Mouse (Mus musculus) midbrain, embryonic 13.5 days (tissue): ENCODE measurements around the gene Epx. TPM values are rescaled to one million over a fixed set of nuclear protein-coding genes. Genes with fewer than 3 reads are reported as not detected.

ENCODE experiments used
- ATAC-seq: fragments of 200-750 bp; cut with Nextera tagmentation; 2 replicates; pipeline ENCODE4 v1.8.0; 2017; ENCODE audit warnings: mild to moderate bottlenecking, moderate TSS enrichment, moderate library complexity
- H3K27ac ChIP-seq: fragments of 300-500 bp; sonication (generic); 2 replicates; pipeline ENCODE4 v1.5.1; 2015; ENCODE audit warnings: inconsistent platforms, mild to moderate bottlenecking, moderate library complexity
- H3K27me3 ChIP-seq: fragments of 300-500 bp; sonication (generic); 2 replicates; pipeline ENCODE4 v1.6.1; 2015; ENCODE audit warnings: mild to moderate bottlenecking, inconsistent platforms
- H3K36me3 ChIP-seq: fragments of 300-500 bp; sonication (generic); 2 replicates; pipeline ENCODE4 v1.6.1; 2015; ENCODE audit warnings: mild to moderate bottlenecking, inconsistent platforms
- H3K4me1 ChIP-seq: fragments of 300-500 bp; sonication (generic); replicated peaks from 2 replicates; pipeline ENCODE4 v1.6.1; 2015; ENCODE audit warnings: inconsistent platforms
- H3K4me2 ChIP-seq: fragments of 300-500 bp; sonication (generic); replicated peaks from 2 replicates; pipeline ENCODE4 v1.6.1; 2015; ENCODE audit warnings: moderate library complexity, mild to moderate bottlenecking, inconsistent platforms
- H3K4me3 ChIP-seq: fragments of 300-500 bp; sonication (generic); replicated peaks from 2 replicates; pipeline ENCODE4 v1.5.1; 2015; ENCODE audit warnings: mild to moderate bottlenecking, inconsistent platforms
- H3K9ac ChIP-seq: fragments of 300-500 bp; sonication (generic); replicated peaks from 2 replicates; pipeline ENCODE4 v1.6.1; 2015; ENCODE audit warnings: mild to moderate bottlenecking, inconsistent platforms
- H3K9me3 ChIP-seq: fragments of 300-500 bp; sonication (generic); 2 replicates; pipeline ENCODE4 v1.6.1; 2016; ENCODE audit warnings: mild to moderate bottlenecking, inconsistent platforms
- WGBS: fragments of 180-500 bp; shearing (Covaris S2); methylation state at CpG from one replicate; pipeline ENCODE4 v1.1.7; 2015; 5-methylcytosine and 5-hydroxymethylcytosine counted together
- polyA plus RNA-seq: library from polyadenylated mRNA; unstranded; fragments of >200 nt; fragmentation: Nextera tagmentation; extraction: Ambion mirVana; gene quantifications from 2 replicates; pipeline ENCODE4 v1.2.1, GENCODE M21; 2015

The Epx gene
- polyA plus RNA-seq, 1 experiment from 2014 or later = 0.16 TPM

DNA sequence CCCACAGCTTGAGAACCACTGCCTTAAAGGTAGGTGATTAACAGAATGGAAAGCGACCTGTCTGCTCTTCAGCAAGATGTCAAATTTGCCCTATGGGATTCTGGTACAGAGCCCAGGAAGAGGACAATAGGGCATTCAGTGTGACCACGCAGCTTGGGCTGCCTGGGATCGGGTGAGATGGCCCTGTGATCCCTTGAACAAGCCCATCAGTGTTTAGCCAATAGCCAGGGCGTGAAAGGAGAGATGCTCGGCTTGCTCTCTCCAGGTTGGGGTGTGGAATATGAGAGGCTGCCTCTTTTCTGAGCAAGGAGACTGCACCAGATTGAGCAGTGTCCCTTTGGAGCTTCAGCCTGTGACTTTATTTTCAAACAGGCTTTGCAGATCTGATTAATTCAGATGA is 53.8 kb downstream of the Epx start:
- WGBS = 41% methylated on average over 5 of the region's 5 CpGs
- H3K9ac ChIP-seq = no peak overlapping the region
- no peaks in the 10 kb centered on the region for H3K36me3 ChIP-seq
- H3K27me3 ChIP-seq = 0 out of 2 replicates have a peak, but pooled peaks cover 3% of the 10 kb centered on the region
- peaks cover 10% of the 10 kb centered on the region for H3K4me1 ChIP-seq
- H3K4me2 ChIP-seq = no peak overlapping the region
- ATAC-seq = no peak
- H3K9me3 ChIP-seq = no peaks in the 10 kb centered on the region
- H3K4me3 ChIP-seq = no peak overlapping the region
- H3K27ac ChIP-seq = no peak overlapping the region

DNA sequence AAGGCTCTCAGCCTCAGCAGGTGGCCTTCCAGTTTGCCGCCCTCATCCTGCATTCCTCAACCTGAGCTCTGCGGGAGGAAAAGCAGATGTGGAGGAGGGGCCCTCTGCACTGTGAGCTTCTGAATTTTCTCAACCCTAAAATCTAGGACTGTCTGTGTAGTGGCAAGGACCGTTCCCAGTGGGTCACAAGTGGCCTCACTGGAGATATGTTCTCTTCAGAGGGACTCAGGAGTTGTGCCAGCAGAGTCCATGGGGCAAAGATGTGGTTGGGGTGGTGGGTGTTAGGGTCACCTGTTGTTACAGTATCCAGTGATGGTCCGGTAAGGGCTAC is 57.9 kb downstream of the Epx start:
- no peaks in the 10 kb centered on the region for H3K9me3 ChIP-seq
- WGBS = 35% methylated on average over 4 of the region's 4 CpGs

DNA sequence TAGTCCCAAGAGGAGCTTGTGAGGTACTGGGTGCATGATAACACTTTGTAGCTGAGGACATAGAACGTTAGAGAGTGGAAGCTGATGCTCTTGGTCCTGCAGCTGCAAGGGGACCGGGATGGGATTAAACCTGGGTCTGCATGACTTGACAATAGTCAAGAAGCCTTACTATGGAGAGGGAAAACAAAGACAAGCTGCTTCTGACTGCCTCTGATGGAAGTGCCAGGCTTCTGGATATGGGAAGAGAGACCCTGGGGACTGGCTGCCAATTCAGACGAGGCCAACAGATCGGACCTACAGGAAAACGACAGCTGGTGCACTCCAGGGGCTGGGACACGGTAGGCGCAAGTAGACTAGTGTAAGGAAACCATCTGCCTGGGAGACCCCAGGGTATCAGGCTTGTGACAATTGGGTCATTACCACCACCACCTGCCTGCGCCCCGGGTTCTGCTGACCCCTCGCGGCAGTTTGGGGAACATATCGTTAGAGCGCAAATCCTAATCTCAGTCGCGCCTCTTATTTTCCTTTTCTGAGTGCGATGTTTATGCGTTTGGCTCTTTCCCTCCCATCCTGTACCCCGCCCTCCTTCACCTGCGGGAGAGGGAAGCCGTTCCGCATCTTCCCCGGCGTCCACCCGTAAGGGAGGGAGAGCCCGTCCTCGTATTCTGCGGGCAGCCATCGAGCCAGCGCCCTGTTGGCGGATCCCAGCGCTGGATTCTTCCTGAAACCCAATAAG is 58.5 kb downstream of the Epx start:
- Histone ChIP-seq H3K27me3 (no peaks in the 10 kb centered on the region), H3K9ac (peak overlapping the region; percentile 60), H3K4me2 (peak overlapping the region; percentile 58), H3K27ac (peak overlapping the region; percentile 36; the same call in 1 of the 2 replicates), H3K9me3 (no peaks in the 10 kb centered on the region), H3K4me3 (peak overlapping the region; percentile 39), H3K36me3 (no peaks in the 10 kb centered on the region), H3K4me1 (peaks cover 19% of the 10 kb centered on the region)
- WGBS = 2% methylated on average over 31 of the region's 31 CpGs
- peak; percentile 91 for ATAC-seq

More for the DNA sequence above, 57.9 kb downstream of the Epx start:
- Histone ChIP-seq H3K36me3 (no peaks in the 10 kb centered on the region), H3K4me1 (peaks cover 19% of the 10 kb centered on the region), H3K27me3 (no peaks in the 10 kb centered on the region), H3K9ac (peak overlapping the region; percentile 60), H3K4me3 (peak overlapping the region; percentile 39), H3K4me2 (peak overlapping the region; percentile 58), H3K27ac (no peak overlapping the region)
- peak; percentile 58; the same call in 1 of the 2 replicates for ATAC-seq

DNA sequence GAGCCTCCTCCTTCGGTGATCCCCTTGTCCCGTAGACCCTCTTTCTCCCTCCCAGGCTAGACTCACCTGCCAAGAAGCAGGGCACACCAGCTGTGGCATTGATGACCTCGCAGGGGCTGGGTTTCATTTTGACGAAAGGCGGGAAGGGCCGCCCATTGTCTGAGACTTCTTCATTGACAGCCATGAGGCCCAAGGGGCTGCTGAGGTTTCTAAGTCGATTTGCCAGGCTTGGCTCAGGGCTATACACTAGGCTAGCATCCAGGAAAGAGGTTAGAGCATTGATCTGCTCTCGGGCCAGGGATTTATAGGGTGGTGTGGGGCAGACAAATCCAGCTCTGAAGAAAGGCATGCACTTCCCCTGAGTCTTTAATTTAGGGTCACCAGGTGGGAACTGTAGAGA is 60.5 kb downstream of the Epx start:
- no peak for ATAC-seq
- Histone ChIP-seq H3K4me2 (no peak overlapping the region), H3K9ac (no peak overlapping the region), H3K4me3 (no peak overlapping the region), H3K9me3 (no peaks in the 10 kb centered on the region), H3K27me3 (no peaks in the 10 kb centered on the region), H3K36me3 (no peaks in the 10 kb centered on the region), H3K4me1 (peaks cover 24% of the 10 kb centered on the region), H3K27ac (no peak overlapping the region)
- WGBS = 62% methylated on average over 8 of the region's 8 CpGs

Other genes starting within 250 kb of the Epx start
- 0.67 and 0.92 TPM in 2 replicates for gene Rnf43, start 212.8 kb downstream of the Epx start, polyA plus RNA-seq
- 165 and 177 TPM in 2 replicates for gene Supt4a, start 138.0 kb downstream of the Epx start, polyA plus RNA-seq
- gene Tspoap1, start 115.0 kb downstream of the Epx start, polyA plus RNA-seq = 41.1 and 48.7 TPM in 2 replicates
- 0.31 and 0.41 TPM in 2 replicates for gene Mpo, start 82.0 kb downstream of the Epx start, polyA plus RNA-seq
- 0.49 and 0.54 TPM in 2 replicates for gene Lpo, start 47.2 kb downstream of the Epx start, polyA plus RNA-seq
- gene Mks1, start 22.3 kb downstream of the Epx start, polyA plus RNA-seq = 12.4 and 15.8 TPM in 2 replicates
- not detected in 2 replicates for gene Olfr462, start 16.7 kb upstream of the Epx start, polyA plus RNA-seq
- not detected in 2 replicates for gene Olfr463, start 21.9 kb upstream of the Epx start, polyA plus RNA-seq
- not detected in 2 replicates for gene Olfr464, start 45.4 kb upstream of the Epx start, polyA plus RNA-seq
- 43.3 and 52.5 TPM in 2 replicates for gene Dynll2, start 112.0 kb upstream of the Epx start, polyA plus RNA-seq
- 313 and 341 TPM in 2 replicates for gene Srsf1, start 171.8 kb upstream of the Epx start, polyA plus RNA-seq
- 67.2 and 70.1 TPM in 2 replicates for gene Vezf1, start 192.7 kb upstream of the Epx start, polyA plus RNA-seq
- gene Cuedc1, start 222.5 kb upstream of the Epx start, polyA plus RNA-seq = 40.6 and 46.1 TPM in 2 replicates